Mouse (Mus musculus): Measurements from ENCODE around the gene Ptges2. TPM values are rescaled to one million over a fixed set of nuclear protein-coding genes. Genes with fewer than 3 reads are reported as not detected.

Gene Ptges2
- polyA plus RNA-seq, 1 experiment from 2014 or later, result 21.8 TPM

GRCm38 (mm10) chr2:32417486-32417885 is 21.8 kb downstream of the Ptges2 start:
- no peak for DNase-seq (ENCODE audit: low spot score)
- peaks cover 43% of the 10 kb centered on the region for H3K36me3 ChIP-seq (ENCODE audit: insufficient read depth, low read length)
- WGBS, result 74% methylated on average over 8 of the region's 8 CpGs

GRCm38 (mm10) chr2:32418430-32419151 is 22.9 kb downstream of the Ptges2 start:
- WGBS, result 82% methylated on average over 12 of the region's 12 CpGs
- no peak for TF ChIP-seq CTCF (IDR thresholded peaks at IDR 0.05)
- no peak for TF ChIP-seq EP300 (IDR thresholded peaks at IDR 0.05)
- Histone ChIP-seq H3K27ac (ENCODE audit: low read length) (no peak overlapping the region), H3K4me2 (replicated peaks; ENCODE audit: low read depth, low read length) (no peak overlapping the region), H3K9me3 (ENCODE audit: low read length) (no peaks in the 10 kb centered on the region), H3K4me1 (ENCODE audit: insufficient read depth, low read depth, low read length) (peaks cover 21% of the 10 kb centered on the region), H3K36me3 (ENCODE audit: insufficient read depth, low read length) (peaks cover 43% of the 10 kb centered on the region), H3K9ac (replicated peaks; ENCODE audit: low read depth) (no peak overlapping the region), H3K27me3 (replicated peaks; ENCODE audit: insufficient read depth, low read length) (no peaks in the 10 kb centered on the region), H3K4me3 (ENCODE audit: low read depth, low read length) (no peak overlapping the region)
- ATAC-seq, result no peak
- no peak for DNase-seq (ENCODE audit: low spot score)

More at GRCm38 (mm10) chr2:32417486-32417885, 21.8 kb downstream of the Ptges2 start:
- no peaks in the 10 kb centered on the region for H3K9me3 ChIP-seq (ENCODE audit: low read length)
- peaks cover 13% of the 10 kb centered on the region for H3K4me1 ChIP-seq (ENCODE audit: insufficient read depth, low read depth, low read length)
- no peaks in the 10 kb centered on the region for H3K27me3 ChIP-seq (replicated peaks; ENCODE audit: insufficient read depth, low read length)
- H3K27ac ChIP-seq (ENCODE audit: low read length), result no peak overlapping the region
- H3K4me2 ChIP-seq (replicated peaks; ENCODE audit: low read depth, low read length), result no peak overlapping the region
- no peak overlapping the region for H3K9ac ChIP-seq (replicated peaks; ENCODE audit: low read depth)
- no peak overlapping the region for H3K4me3 ChIP-seq (ENCODE audit: low read depth, low read length)
- no peak for ATAC-seq
- TF ChIP-seq CTCF (IDR thresholded peaks at IDR 0.05), result no peak
- TF ChIP-seq EP300 (IDR thresholded peaks at IDR 0.05), result no peak

GRCm38 (mm10) chr2:32419359-32419758 is 23.7 kb downstream of the Ptges2 start:
- H3K27ac ChIP-seq (ENCODE audit: low read length), result no peak overlapping the region
- WGBS, result 65% methylated on average over 3 of the region's 3 CpGs
- DNase-seq (ENCODE audit: low spot score) (peak; percentile 73), ATAC-seq (0 out of 2 replicates have a peak, but pooled peaks have one; percentile 4)
- no peak overlapping the region for H3K4me3 ChIP-seq (ENCODE audit: low read depth, low read length)
- H3K4me2 ChIP-seq (replicated peaks; ENCODE audit: low read depth, low read length), result no peak overlapping the region
- no peaks in the 10 kb centered on the region for H3K9me3 ChIP-seq (ENCODE audit: low read length)
- peaks cover 21% of the 10 kb centered on the region for H3K4me1 ChIP-seq (ENCODE audit: insufficient read depth, low read depth, low read length)
- H3K27me3 ChIP-seq (replicated peaks; ENCODE audit: insufficient read depth, low read length), result no peaks in the 10 kb centered on the region
- peaks cover 43% of the 10 kb centered on the region for H3K36me3 ChIP-seq (ENCODE audit: insufficient read depth, low read length)
- no peak overlapping the region for H3K9ac ChIP-seq (replicated peaks; ENCODE audit: low read depth)
- TF ChIP-seq EP300 (IDR thresholded peaks at IDR 0.05) (no peak; the same call in 1 of the 2 replicates), CTCF (IDR thresholded peaks at IDR 0.05) (no peak)

- H3K4me2 ChIP-seq (replicated peaks; ENCODE audit: low read depth, low read length), result no peak overlapping the region
- no peaks in the 10 kb centered on the region for H3K27me3 ChIP-seq (replicated peaks; ENCODE audit: insufficient read depth, low read length)
- no peaks in the 10 kb centered on the region for H3K9me3 ChIP-seq (ENCODE audit: low read length)
- H3K9ac ChIP-seq (replicated peaks; ENCODE audit: low read depth), result no peak overlapping the region
- no peak for TF ChIP-seq EP300 (IDR thresholded peaks at IDR 0.05)
- TF ChIP-seq CTCF (IDR thresholded peaks at IDR 0.05), result no peak
- H3K4me3 ChIP-seq (ENCODE audit: low read depth, low read length), result no peak overlapping the region
- ATAC-seq (no peak), DNase-seq (ENCODE audit: low spot score) (no peak)
- peaks cover 41% of the 10 kb centered on the region for H3K36me3 ChIP-seq (ENCODE audit: insufficient read depth, low read length)
- peaks cover 26% of the 10 kb centered on the region for H3K4me1 ChIP-seq (ENCODE audit: insufficient read depth, low read depth, low read length)
- WGBS, result 92% methylated on average over 11 of the region's 12 CpGs
- no peak overlapping the region for H3K27ac ChIP-seq (ENCODE audit: low read length)
These were observed 24.4 kb downstream of the Ptges2 start for GRCm38 (mm10) chr2:32420066-32420608.

- DNase-seq (ENCODE audit: low spot score) (no peak), ATAC-seq (no peak)
- TF ChIP-seq EP300 (IDR thresholded peaks at IDR 0.05) (no peak), CTCF (IDR thresholded peaks at IDR 0.05) (no peak)
- H3K4me1 ChIP-seq (ENCODE audit: insufficient read depth, low read depth, low read length), result peaks cover 30% of the 10 kb centered on the region
- no peak overlapping the region for H3K4me2 ChIP-seq (replicated peaks; ENCODE audit: low read depth, low read length)
- 88% methylated on average over 6 of the region's 6 CpGs for WGBS
- H3K4me3 ChIP-seq (ENCODE audit: low read depth, low read length), result no peak overlapping the region
- no peak overlapping the region for H3K27ac ChIP-seq (ENCODE audit: low read length)
- peaks cover 36% of the 10 kb centered on the region for H3K36me3 ChIP-seq (ENCODE audit: insufficient read depth, low read length)
- H3K9ac ChIP-seq (replicated peaks; ENCODE audit: low read depth), result no peak overlapping the region
- no peaks in the 10 kb centered on the region for H3K27me3 ChIP-seq (replicated peaks; ENCODE audit: insufficient read depth, low read length)
- no peaks in the 10 kb centered on the region for H3K9me3 ChIP-seq (ENCODE audit: low read length)
These were observed 25.0 kb downstream of the Ptges2 start for GRCm38 (mm10) chr2:32420647-32421046.

GRCm38 (mm10) chr2:32421851-32422251 is 26.2 kb downstream of the Ptges2 start:
- Histone ChIP-seq H3K4me2 (replicated peaks; ENCODE audit: low read depth, low read length) (0 out of 2 replicates have a peak overlapping the region, but pooled peaks have one; percentile 69), H3K9me3 (ENCODE audit: low read length) (no peaks in the 10 kb centered on the region), H3K4me1 (ENCODE audit: insufficient read depth, low read depth, low read length) (peaks cover 30% of the 10 kb centered on the region), H3K27me3 (replicated peaks; ENCODE audit: insufficient read depth, low read length) (no peaks in the 10 kb centered on the region), H3K27ac (ENCODE audit: low read length) (no peak overlapping the region), H3K9ac (replicated peaks; ENCODE audit: low read depth) (no peak overlapping the region), H3K4me3 (ENCODE audit: low read depth, low read length) (no peak overlapping the region; the same call in 1 of the 2 replicates), H3K36me3 (ENCODE audit: insufficient read depth, low read length) (peaks cover 24% of the 10 kb centered on the region)
- DNase-seq (ENCODE audit: low spot score) (no peak), ATAC-seq (no peak)
- TF ChIP-seq CTCF (IDR thresholded peaks at IDR 0.05), result no peak
- TF ChIP-seq EP300 (IDR thresholded peaks at IDR 0.05), result no peak
- WGBS, result 90% methylated on average over 6 of the region's 6 CpGs

Measured in lung, postnatal 0 days (tissue).